ENCODE assay signal across 8 mouse cellular contexts in the genomic region with DNA sequence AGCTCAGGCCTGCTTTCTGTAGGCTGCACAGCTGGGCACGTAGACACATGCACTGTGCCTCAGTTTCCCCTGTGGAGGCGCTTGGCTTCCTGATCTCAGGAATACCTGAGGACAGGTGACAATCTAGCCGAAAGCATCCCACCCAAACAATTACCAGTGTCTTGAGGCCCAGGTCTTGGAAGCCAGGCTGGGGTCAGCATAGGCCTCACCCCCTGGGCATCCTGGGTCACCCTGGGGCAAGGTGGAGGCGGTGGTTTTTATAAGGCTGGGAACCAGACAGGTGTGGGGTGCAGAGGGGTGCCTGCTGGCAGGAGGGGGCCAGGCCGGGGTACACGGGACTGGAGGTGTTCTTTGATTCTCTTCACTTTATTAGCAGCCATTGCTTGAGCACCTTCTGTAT.
A peak's percentile ranks its signal among the peaks of the same experiment; 100 is the strongest.
DNase-seq lines count a peak whose midpoint lies in the region; ATAC-seq and TF ChIP-seq lines count a peak whose summit lies in the region.
"Had no signal": no experiment of that assay in that cellular context is flagged by ENCODE, and none has a peak within 500 bp of the region (broad histone marks: within the 10 kb centered on the region; RNA-seq: fewer than 3 reads in every experiment).

No protein-coding gene starts in this region.

- no peaks in the 10 kb centered on the region for H3K27me3 ChIP-seq in heart, embryonic 11.5 days (ENCODE audit: control insufficient read depth, insufficient read depth, low read length)
- no peaks in the 10 kb centered on the region for H3K27me3 ChIP-seq in liver, adult 2 months (ENCODE audit: control insufficient read depth, insufficient read depth, low read length)
- no peaks in the 10 kb centered on the region for H3K27me3 ChIP-seq in stomach, embryonic 14.5 days (ENCODE audit: control insufficient read depth, insufficient read depth, low read length)
- H3K27me3 ChIP-seq: neural tube, embryonic 12.5 days had no signal

- H3K9ac ChIP-seq in heart, embryonic 11.5 days (ENCODE audit: low read depth, low read length), result peak overlapping the region; percentile 17; the same call in 1 of the 2 replicates
- H3K9ac ChIP-seq in liver, adult 2 months (ENCODE audit: low read depth, low read length), result peak overlapping the region; percentile 79
- H3K9ac ChIP-seq in stomach, embryonic 14.5 days (replicated peaks; ENCODE audit: low read depth, low read length), result no peak overlapping the region
- H3K9ac ChIP-seq: neural tube, embryonic 12.5 days had no signal

- H3K9me3 ChIP-seq in heart, embryonic 11.5 days (replicated peaks; ENCODE audit: control insufficient read depth, low read length), result no peaks in the 10 kb centered on the region
- H3K9me3 ChIP-seq in stomach, embryonic 14.5 days (ENCODE audit: control insufficient read depth, low read depth, low read length), result no peaks in the 10 kb centered on the region
- H3K9me3 ChIP-seq: neural tube, embryonic 12.5 days had no signal

- WGBS in heart, embryonic 11.5 days (ENCODE audit: insufficient replicate concordance), result 83% methylated on average over 6 of the region's 6 CpGs
- WGBS in liver, adult 2 months, result 97% methylated on average over 6 of the region's 6 CpGs
- WGBS in stomach, embryonic 14.5 days, result 85% methylated on average over 6 of the region's 6 CpGs

- H3K4me1 ChIP-seq in heart, embryonic 11.5 days (ENCODE audit: control insufficient read depth, insufficient read depth, low read length), result peaks cover 23% of the 10 kb centered on the region
- H3K4me1 ChIP-seq in liver, adult 2 months (ENCODE audit: control insufficient read depth, insufficient read depth, low read length), result peaks cover 25% of the 10 kb centered on the region
- peaks cover 8% of the 10 kb centered on the region; the same call in 1 of the 2 replicates for H3K4me1 ChIP-seq in embryonic fibroblast, embryonic 13.5 days (ENCODE audit: control insufficient read depth, insufficient read depth, low read length)
- peaks cover 14% of the 10 kb centered on the region; the same call in 1 of the 2 replicates for H3K4me1 ChIP-seq in stomach, embryonic 14.5 days (ENCODE audit: control insufficient read depth, insufficient read depth, low read length)
- H3K4me1 ChIP-seq: neural tube, embryonic 12.5 days had no signal

- no peak overlapping the region for H3K4me2 ChIP-seq in heart, embryonic 11.5 days
- no peak overlapping the region for H3K4me2 ChIP-seq in stomach, embryonic 14.5 days (replicated peaks; ENCODE audit: low read depth, low read length)
- H3K4me2 ChIP-seq: neural tube, embryonic 12.5 days had no signal

- H3K27ac ChIP-seq in heart, embryonic 11.5 days (ENCODE audit: low read depth, low read length), result no peak overlapping the region; the same call in 1 of the 2 replicates
- H3K27ac ChIP-seq in liver, adult 2 months (replicated peaks; ENCODE audit: insufficient read depth, low read depth, low read length), result peak overlapping the region; percentile 94
- H3K27ac ChIP-seq in embryonic fibroblast, embryonic 13.5 days (ENCODE audit: insufficient read depth, low read length), result peak overlapping the region; percentile 71
- H3K27ac ChIP-seq in stomach, embryonic 14.5 days (ENCODE audit: low read length), result 0 out of 2 replicates have a peak overlapping the region, but pooled peaks have one; percentile 1
- H3K27ac ChIP-seq: neural tube, embryonic 12.5 days had no signal

- no peak overlapping the region for H3K4me3 ChIP-seq in heart, embryonic 11.5 days (ENCODE audit: low read depth, low read length)
- H3K4me3 ChIP-seq in liver, adult 2 months (ENCODE audit: insufficient read depth, low read depth, low read length), result no peak overlapping the region
- H3K4me3 ChIP-seq in embryonic fibroblast, embryonic 13.5 days (ENCODE audit: insufficient read depth, low read length), result no peak overlapping the region
- no peak overlapping the region for H3K4me3 ChIP-seq in stomach, embryonic 14.5 days (ENCODE audit: low read depth, low read length)
- H3K4me3 ChIP-seq: neural tube, embryonic 12.5 days had no signal

- DNase-seq in heart, postnatal 25 days (ENCODE audit: low spot score), result no peak
- no peak for DNase-seq in liver, adult 2 months (ENCODE audit: extremely low read depth, low read depth, low spot score)
- DNase-seq in liver, result no peak
- no peak for DNase-seq in adrenal gland, postnatal 25 days

- no peak for ATAC-seq in heart, embryonic 11.5 days (replicated peaks; ENCODE audit: insufficient number of reproducible peaks, low FRiP score, low TSS enrichment)
- no peak for ATAC-seq in stomach, embryonic 14.5 days (ENCODE audit: insufficient number of reproducible peaks, insufficient read depth, low FRiP score, low read depth)

- TF ChIP-seq CTCF in liver, adult 2 months (IDR thresholded peaks at IDR 0.05; ENCODE audit: low read depth, low read length), result no peak
- TF ChIP-seq CTCF in embryonic fibroblast, embryonic 13.5 days (IDR thresholded peaks at IDR 0.05; ENCODE audit: borderline replicate concordance, insufficient read depth, low read length), result no peak

- intact Hi-C loops in heart, postnatal 25 days (cut with DNase I), result loop anchor here (5.0 kb wide), 1 partner anchor 74 kb away; no protein-coding TSS in a partner anchor

- TF ChIP-seq POLR2A in liver, adult 2 months (IDR thresholded peaks at IDR 0.05; ENCODE audit: extremely low read depth, insufficient read depth, low read length), result no peak
- TF ChIP-seq POLR2A in embryonic fibroblast, embryonic 13.5 days (IDR thresholded peaks at IDR 0.05; ENCODE audit: low read depth, low read length), result no peak

- H3K36me3 ChIP-seq in heart, embryonic 11.5 days (ENCODE audit: control insufficient read depth, insufficient read depth, low read length), result no peaks in the 10 kb centered on the region
- H3K36me3 ChIP-seq in liver, adult 2 months (ENCODE audit: control insufficient read depth, insufficient read depth, low read length), result no peaks in the 10 kb centered on the region
- H3K36me3 ChIP-seq in stomach, embryonic 14.5 days (ENCODE audit: control insufficient read depth, insufficient read depth, low read length), result no peaks in the 10 kb centered on the region
- H3K36me3 ChIP-seq: neural tube, embryonic 12.5 days had no signal

- no peaks in the 10 kb centered on the region for H3K79me2 ChIP-seq in liver, adult 2 months (ENCODE audit: control insufficient read depth, insufficient read depth, low read length)
